In the genomic region with DNA sequence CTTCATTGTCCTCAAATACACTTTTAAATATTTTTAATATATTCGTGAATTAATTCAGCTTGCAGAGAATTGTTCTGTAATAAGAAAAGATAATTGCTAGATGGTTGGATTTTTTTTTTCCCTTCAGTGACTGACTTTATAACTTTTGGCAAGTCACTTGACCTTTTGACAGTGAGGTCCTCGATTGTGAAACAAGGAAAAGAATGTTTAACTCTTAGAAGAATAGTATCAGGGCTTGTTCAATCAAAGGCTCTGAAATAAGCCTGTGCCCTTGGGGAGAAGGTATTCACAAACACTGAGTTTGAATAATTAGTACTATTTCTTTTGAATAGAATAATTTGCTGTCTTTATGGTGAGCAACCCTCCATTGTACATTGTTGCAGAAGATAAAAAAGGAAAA, we compare ENCODE assay signal across 13 mouse cellular contexts. TPM values are rescaled to one million over a fixed set of nuclear protein-coding genes. Genes with fewer than 3 reads are reported as not detected.
DNase-seq lines count a peak whose midpoint lies in the region; ATAC-seq and TF ChIP-seq lines count a peak whose summit lies in the region.
"Had no signal": no experiment of that assay in that cellular context is flagged by ENCODE, and none has a peak within 500 bp of the region (broad histone marks: within the 10 kb centered on the region; RNA-seq: fewer than 3 reads in every experiment).

No protein-coding gene starts in this region.

- no peak overlapping the region for H3K4me3 ChIP-seq in heart, embryonic 12.5 days
- H3K4me3 ChIP-seq in liver, adult 2 months (ENCODE audit: insufficient read depth, low read depth, low read length), result no peak overlapping the region
- no peak overlapping the region for H3K4me3 ChIP-seq in liver, postnatal 0 days (ENCODE audit: low read depth, low read length)
- H3K4me3 ChIP-seq in intestine, embryonic 15.5 days (replicated peaks), result no peak overlapping the region
- H3K4me3 ChIP-seq: layer of hippocampus, adult 2 months; limb, embryonic 13.5 days; midbrain, embryonic 13.5 days had no signal

- peaks cover 20% of the 10 kb centered on the region for H3K4me1 ChIP-seq in heart, embryonic 12.5 days (replicated peaks)
- H3K4me1 ChIP-seq in liver, adult 2 months (ENCODE audit: control insufficient read depth, insufficient read depth, low read length), result peaks cover 2% of the 10 kb centered on the region; the same call in 1 of the 2 replicates
- 0 out of 2 replicates have a peak, but pooled peaks cover 4% of the 10 kb centered on the region for H3K4me1 ChIP-seq in liver, postnatal 0 days (ENCODE audit: insufficient read depth)
- peaks cover 7% of the 10 kb centered on the region; the same call in 1 of the 2 replicates for H3K4me1 ChIP-seq in intestine, embryonic 15.5 days (replicated peaks)
- H3K4me1 ChIP-seq: limb, embryonic 13.5 days had no signal

- 46% methylated on average over 2 of the region's 2 CpGs for whole genome bisulfite sequencing in heart, embryonic 12.5 days
- 38% methylated on average over 2 of the region's 2 CpGs for WGBS in liver, adult 2 months
- WGBS in liver, postnatal 0 days (ENCODE audit: insufficient replicate concordance), result 40% methylated on average over 2 of the region's 2 CpGs
- WGBS in intestine, embryonic 15.5 days, result 42% methylated on average over 2 of the region's 2 CpGs

- no peak for TF ChIP-seq CTCF in liver, adult 2 months (IDR thresholded peaks at IDR 0.05; ENCODE audit: low read depth, low read length)
- no peak for TF ChIP-seq CTCF in liver, postnatal 0 days (IDR thresholded peaks at IDR 0.05; ENCODE audit: low read depth)

- peaks cover 3% of the 10 kb centered on the region; the same call in 1 of the 2 replicates for H3K9me3 ChIP-seq in heart, embryonic 12.5 days (replicated peaks)
- H3K9me3 ChIP-seq in liver, postnatal 0 days (ENCODE audit: low read length), result no peaks in the 10 kb centered on the region
- H3K9me3 ChIP-seq in intestine, embryonic 15.5 days, result no peaks in the 10 kb centered on the region
- H3K9me3 ChIP-seq: limb, embryonic 13.5 days; midbrain, embryonic 13.5 days had no signal

- TF ChIP-seq POLR2A in liver, adult 2 months (IDR thresholded peaks at IDR 0.05; ENCODE audit: extremely low read depth, insufficient read depth, low read length), result no peak

- no peak overlapping the region for H3K4me2 ChIP-seq in heart, embryonic 12.5 days
- no peak overlapping the region for H3K4me2 ChIP-seq in liver, postnatal 0 days (ENCODE audit: low read depth, low read length)
- H3K4me2 ChIP-seq in intestine, embryonic 15.5 days (replicated peaks), result no peak overlapping the region
- H3K4me2 ChIP-seq: limb, embryonic 13.5 days; midbrain, embryonic 13.5 days had no signal

- no peaks in the 10 kb centered on the region for H3K36me3 ChIP-seq in heart, embryonic 12.5 days
- H3K36me3 ChIP-seq in liver, adult 2 months (ENCODE audit: control insufficient read depth, insufficient read depth, low read length), result no peaks in the 10 kb centered on the region
- H3K36me3 ChIP-seq in liver, postnatal 0 days (replicated peaks; ENCODE audit: insufficient read depth, low read length), result no peaks in the 10 kb centered on the region
- H3K36me3 ChIP-seq in intestine, embryonic 15.5 days, result no peaks in the 10 kb centered on the region
- H3K36me3 ChIP-seq: limb, embryonic 13.5 days; midbrain, embryonic 13.5 days had no signal

- no peak overlapping the region for H3K9ac ChIP-seq in heart, embryonic 12.5 days
- no peak overlapping the region for H3K9ac ChIP-seq in liver, adult 2 months (ENCODE audit: low read depth, low read length)
- H3K9ac ChIP-seq in liver, postnatal 0 days (replicated peaks), result no peak overlapping the region
- H3K9ac ChIP-seq in intestine, embryonic 15.5 days, result no peak overlapping the region
- H3K9ac ChIP-seq: limb, embryonic 13.5 days; midbrain, embryonic 13.5 days had no signal

- TF ChIP-seq EP300 in liver, postnatal 0 days (IDR thresholded peaks at IDR 0.05; ENCODE audit: low read depth), result no peak

- peak; percentile 40 to 53 for DNase-seq in heart, adult 18-20 months
- DNase-seq in liver, adult 2 months (ENCODE audit: extremely low read depth, low read depth, low spot score), result peak; percentile 51
- DNase-seq in liver, postnatal 0 days, result no peak
- peak; percentile 73 for DNase-seq in lung, postnatal 36 days
- no peak for DNase-seq in retina, embryonic 14.5 days (ENCODE audit: low spot score)
- DNase-seq: cerebellum, adult 8-10 months had no signal

- no peak for ATAC-seq in heart, embryonic 12.5 days (ENCODE audit: insufficient number of reproducible peaks, low FRiP score)
- ATAC-seq in liver, postnatal 0 days, result no peak
- peak; percentile 77 for ATAC-seq in intestine, embryonic 15.5 days
- ATAC-seq: midbrain, embryonic 13.5 days; Patski had no signal

- H3K27ac ChIP-seq in heart, embryonic 12.5 days (ENCODE audit: poor library complexity, severe bottlenecking), result no peak overlapping the region
- H3K27ac ChIP-seq in liver, adult 2 months (replicated peaks; ENCODE audit: insufficient read depth, low read depth, low read length), result no peak overlapping the region
- H3K27ac ChIP-seq in liver, postnatal 0 days (ENCODE audit: low read depth), result no peak overlapping the region
- 0 out of 2 replicates have a peak overlapping the region, but pooled peaks have one; percentile 66 for H3K27ac ChIP-seq in intestine, embryonic 15.5 days
- H3K27ac ChIP-seq: limb, embryonic 13.5 days; midbrain, embryonic 13.5 days had no signal

- H3K79me2 ChIP-seq in liver, adult 2 months (ENCODE audit: control insufficient read depth, insufficient read depth, low read length), result no peaks in the 10 kb centered on the region

- no peaks in the 10 kb centered on the region for H3K27me3 ChIP-seq in heart, embryonic 12.5 days (replicated peaks)
- no peaks in the 10 kb centered on the region for H3K27me3 ChIP-seq in liver, adult 2 months (ENCODE audit: control insufficient read depth, insufficient read depth, low read length)
- no peaks in the 10 kb centered on the region for H3K27me3 ChIP-seq in liver, postnatal 0 days (ENCODE audit: insufficient read depth, low read length)
- H3K27me3 ChIP-seq in intestine, embryonic 15.5 days (replicated peaks), result no peaks in the 10 kb centered on the region
- H3K27me3 ChIP-seq: CH12.LX; limb, embryonic 13.5 days; Patski had no signal

RNA-seq across cellular contexts. Expression of gene Lamc1, which starts 21.9 kb away (rescaled TPM):
- total RNA-seq in heart, adult 18-20 months (2021), result 10 to 100 TPM; 83.1 to 94.8 TPM
- polyA plus RNA-seq in heart, embryonic 12.5 days (2016; fragmentation: Nextera tagmentation; extraction: Ambion mirVana), result 134 and 146 TPM in 2 replicates
- total RNA-seq in liver, adult 2 months (2014; rRNA removed), result 8.1 and 9.1 TPM in 2 replicates
- polyA plus RNA-seq in liver, adult 2 months (2012; rRNA removed), result 9.8 and 11.5 TPM in 2 replicates
- 9.6 and 11.5 TPM in 2 replicates for polyA plus RNA-seq in liver, postnatal 0 days (2015; fragmentation: Nextera tagmentation; extraction: Ambion mirVana)
- polyA plus RNA-seq in intestine, embryonic 15.5 days (2015; fragmentation: Nextera tagmentation; extraction: Ambion mirVana), result 58.1 and 60.9 TPM in 2 replicates

Comparison
In these comparisons a context has a peak if more than half of its experiments do, and no peak if none do; other contexts are left out.
1. DNase-seq: peak in heart, adult 18-20 months (2 of 2), liver, adult 2 months (single experiment) and lung, postnatal 36 days (single experiment); none in liver, postnatal 0 days (single experiment) and retina, embryonic 14.5 days (single experiment).